Mouse (Mus musculus) small intestine, adult 2 months (tissue): ENCODE data around the gene Gm49383. TPM values are rescaled to one million over a fixed set of nuclear protein-coding genes. Genes with fewer than 3 reads are reported as not detected.

Experiments used
- H3K27ac ChIP-seq: fragments of 200-500 bp; 2 replicates; pipeline ENCODE4 v1.5.1; 2012; ENCODE audit warnings: low read depth, low read length, control low read depth, inconsistent platforms; ENCODE audit not compliant: insufficient read depth
- H3K27me3 ChIP-seq: fragments of 200-500 bp; 2 replicates; pipeline ENCODE4 v1.6.1; 2012; ENCODE audit warnings: mild to moderate bottlenecking, moderate library complexity, low read length, inconsistent platforms; ENCODE audit not compliant: control insufficient read depth, insufficient read depth
- H3K36me3 ChIP-seq: fragments of 200-500 bp; 2 replicates; pipeline ENCODE4 v1.6.1; 2012; ENCODE audit warnings: mild to moderate bottlenecking, low read length, control low read depth, inconsistent platforms; ENCODE audit not compliant: control insufficient read depth, insufficient read depth
- H3K4me1 ChIP-seq: fragments of 200-500 bp; 2 replicates; pipeline ENCODE4 v1.6.1; 2012; ENCODE audit warnings: low read length, inconsistent platforms, mixed read lengths; ENCODE audit not compliant: control insufficient read depth, insufficient read depth, insufficient read length
- H3K4me3 ChIP-seq: fragments of 200-500 bp; 2 replicates; pipeline ENCODE4 v1.5.1; 2012; ENCODE audit warnings: low read depth, mild to moderate bottlenecking, control low read depth, inconsistent platforms, low read length, moderate library complexity
- CTCF ChIP-seq: fragments of 200-500 bp; IDR thresholded peaks from 2 replicates; pipeline ENCODE4 v1.5.1; 2012; ENCODE audit warnings: low read depth, mild to moderate bottlenecking, control low read depth, inconsistent platforms, low read length, moderate library complexity, mixed read lengths; ENCODE audit not compliant: insufficient replicate concordance, insufficient read length; ENCODE audit errors: extremely low read depth
- POLR2A ChIP-seq: fragments of 200-500 bp; IDR thresholded peaks from 2 replicates; pipeline ENCODE4 v1.6.1; 2012; ENCODE audit warnings: low read depth, mild to moderate bottlenecking, control low read depth, inconsistent platforms, low read length, moderate library complexity
- WGBS: fragments of 180-500 bp; shearing (Covaris S2); methylation state at CpG from one replicate; pipeline ENCODE4 v1.1.7; 2018; 5-methylcytosine and 5-hydroxymethylcytosine counted together
- polyA plus RNA-seq: library from polyadenylated mRNA; depleted of rRNA; stranded (reverse); fragments of >200 nt; gene quantifications from 2 replicates; pipeline ENCODE4 v1.2.3, GENCODE M21; 2012; rRNA removed

The Gm49383 gene
- polyA plus RNA-seq, 1 experiment, result 1.6 TPM

DNA sequence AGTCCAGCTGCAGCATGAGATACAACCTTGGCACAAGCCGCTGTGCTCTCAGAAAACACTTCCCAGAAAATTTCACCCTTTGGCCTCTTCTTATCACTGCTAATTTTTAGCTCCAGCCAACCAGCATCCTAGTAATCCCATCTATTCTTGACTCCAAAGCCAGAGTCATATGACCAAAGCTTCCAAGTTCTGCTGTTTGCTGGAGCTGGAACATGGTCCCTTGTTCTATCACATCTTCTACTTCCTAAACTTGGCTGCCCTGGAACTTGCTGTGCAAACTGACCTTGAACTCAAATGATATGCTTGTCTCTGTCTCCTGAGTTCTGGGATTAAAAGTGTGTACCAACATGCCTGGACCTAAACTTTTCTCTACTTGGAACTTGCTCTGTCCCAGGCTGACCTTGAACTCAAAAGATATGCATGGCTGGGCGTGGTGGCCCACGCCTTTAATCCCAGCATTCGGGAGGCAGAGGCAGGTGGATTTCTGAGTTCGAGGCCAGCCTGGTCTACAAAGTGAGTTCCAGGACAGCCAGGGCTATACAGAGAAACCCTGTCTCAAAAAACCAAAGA is 49.7 kb downstream of the Gm49383 start:
- TF ChIP-seq POLR2A (no peak), CTCF (no peak)
- 70% methylated on average over 5 of the region's 5 CpGs for WGBS
- H3K27me3 ChIP-seq, result no peaks in the 10 kb centered on the region; the same call in 1 of the 2 replicates
- H3K36me3 ChIP-seq, result no peaks in the 10 kb centered on the region
- H3K27ac ChIP-seq, result no peak overlapping the region
- H3K4me1 ChIP-seq, result no peaks in the 10 kb centered on the region
- no peak overlapping the region for H3K4me3 ChIP-seq

DNA sequence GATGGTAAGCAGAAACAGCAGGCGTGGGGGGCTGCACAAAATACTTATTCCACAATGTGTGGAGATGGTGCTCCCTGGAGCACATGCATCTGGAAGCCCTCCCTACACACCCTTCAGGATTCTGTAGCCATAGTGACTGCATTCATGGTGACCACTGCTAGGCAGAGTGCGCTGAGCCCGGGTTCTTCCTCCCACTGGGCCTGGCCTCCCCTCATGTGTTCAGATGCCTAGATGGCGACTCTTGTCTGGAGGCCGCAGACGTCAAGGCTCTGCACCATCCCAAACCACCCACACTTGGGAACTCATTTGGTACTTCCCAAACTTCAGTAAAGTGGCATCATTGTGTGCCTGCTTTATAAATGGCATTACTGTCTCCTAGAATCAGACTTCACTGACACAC is 53.4 kb downstream of the Gm49383 start:
- TF ChIP-seq POLR2A (no peak), CTCF (no peak)
- H3K27me3 ChIP-seq, result no peaks in the 10 kb centered on the region
- 83% methylated on average over 6 of the region's 6 CpGs for WGBS
- no peaks in the 10 kb centered on the region for H3K36me3 ChIP-seq
- H3K4me3 ChIP-seq, result no peak overlapping the region
- no peak overlapping the region for H3K27ac ChIP-seq
- H3K4me1 ChIP-seq, result no peaks in the 10 kb centered on the region

DNA sequence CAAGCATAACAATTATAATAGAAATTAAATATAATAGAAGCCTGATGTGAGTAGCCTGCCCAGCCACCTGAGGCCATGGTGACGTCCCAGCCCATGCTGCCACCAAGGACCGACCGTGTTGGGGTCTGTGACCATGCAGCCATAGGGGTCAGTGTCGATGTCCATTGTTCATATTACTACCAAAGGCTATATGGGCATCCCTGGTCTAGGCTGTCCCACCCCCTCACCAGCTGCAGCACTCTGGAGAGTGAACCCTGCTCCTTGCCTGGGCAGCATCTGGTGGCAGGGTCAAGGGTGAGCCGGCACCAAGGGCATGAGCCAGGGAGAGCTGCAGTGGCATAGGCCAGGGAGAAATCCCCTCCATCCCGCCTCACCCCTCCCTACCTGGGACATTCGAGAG is 57.1 kb downstream of the Gm49383 start:
- WGBS, result 85% methylated on average over 7 of the region's 7 CpGs

DNA sequence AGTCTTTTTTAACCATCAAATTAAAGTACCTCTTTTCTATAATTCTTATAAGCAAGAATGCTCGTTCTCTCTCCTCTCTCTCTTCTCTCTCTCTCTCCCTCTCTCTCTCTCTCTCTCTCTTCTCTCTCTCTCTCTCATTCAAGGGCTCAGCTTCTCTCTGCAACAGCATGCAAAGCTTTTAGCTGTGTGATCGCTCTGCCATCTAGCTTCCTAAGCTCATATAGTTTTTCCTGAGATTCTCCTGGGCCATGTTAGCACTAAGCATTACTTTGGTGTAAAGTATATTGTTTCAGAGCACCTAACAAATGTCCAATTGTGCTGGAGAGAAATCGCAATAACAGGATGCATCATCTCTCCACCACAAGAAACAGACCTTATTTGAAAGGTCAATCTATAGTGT is 57.7 kb downstream of the Gm49383 start:
- TF ChIP-seq CTCF, result no peak
- TF ChIP-seq POLR2A, result no peak
- H3K4me1 ChIP-seq, result no peaks in the 10 kb centered on the region
- 89% methylated on average over 3 of the region's 3 CpGs for WGBS
- no peaks in the 10 kb centered on the region for H3K27me3 ChIP-seq
- no peaks in the 10 kb centered on the region for H3K36me3 ChIP-seq
- no peak overlapping the region for H3K27ac ChIP-seq
- H3K4me3 ChIP-seq, result no peak overlapping the region

More for the DNA sequence above, 57.1 kb downstream of the Gm49383 start:
- TF ChIP-seq CTCF, result no peak
- TF ChIP-seq POLR2A, result no peak
- H3K27me3 ChIP-seq, result no peaks in the 10 kb centered on the region
- H3K4me1 ChIP-seq, result no peaks in the 10 kb centered on the region
- H3K27ac ChIP-seq, result no peak overlapping the region
- no peak overlapping the region for H3K4me3 ChIP-seq
- no peaks in the 10 kb centered on the region for H3K36me3 ChIP-seq

Other genes with a start within 250 kb of the Gm49383 start
- 1,257 and 1,611 TPM in 2 replicates for gene Rps29, start 37.9 kb downstream of the Gm49383 start, polyA plus RNA-seq
- 0.60 and 0.90 TPM in 2 replicates for gene Lrr1, start 28.3 kb downstream of the Gm49383 start, polyA plus RNA-seq
- gene Rpl36al, start 13.0 kb downstream of the Gm49383 start, polyA plus RNA-seq, result 59.3 and 66.4 TPM in 2 replicates
- 19.1 and 20.6 TPM in 2 replicates for gene Mgat2, start 12.9 kb downstream of the Gm49383 start, polyA plus RNA-seq
- gene Dnaaf2, start 1.3 kb upstream of the Gm49383 start, polyA plus RNA-seq, result 0.50 and 0.93 TPM in 2 replicates
- not detected in 2 replicates for gene Gm49384, start 7.2 kb upstream of the Gm49383 start, polyA plus RNA-seq
- gene Pole2, start 31.1 kb upstream of the Gm49383 start, polyA plus RNA-seq, result 0.95 and 3.4 TPM in 2 replicates
- gene Klhdc1, start 44.1 kb upstream of the Gm49383 start, polyA plus RNA-seq, result 0.08 and 2.6 TPM in 2 replicates
- gene Klhdc2, start 99.6 kb upstream of the Gm49383 start, polyA plus RNA-seq, result 18.9 and 22.6 TPM in 2 replicates
- gene Nemf, start 160.1 kb upstream of the Gm49383 start, polyA plus RNA-seq, result 0.20 and 0.71 TPM in 2 replicates
- gene Arf6, start 175.0 kb upstream of the Gm49383 start, polyA plus RNA-seq, result 223 and 652 TPM in 2 replicates
- 1.9 and 5.4 TPM in 2 replicates for gene Gm9887, start 175.4 kb upstream of the Gm49383 start, polyA plus RNA-seq